Mouse (Mus musculus) kidney, adult 2 months (tissue): ENCODE results near the gene Nlk. TPM values are rescaled to one million over a fixed set of nuclear protein-coding genes. Genes with fewer than 3 reads are reported as not detected.

Experiments
- DNase-seq: peaks from one replicate; pipeline ENCODE4 v3.0.0; 2021
- H3K27ac ChIP-seq: fragments of 200-500 bp; 2 replicates; pipeline ENCODE4 v1.5.1; 2012; ENCODE audit warnings: low read depth, low read length, control low read depth, inconsistent platforms; ENCODE audit not compliant: insufficient read depth
- H3K27me3 ChIP-seq: fragments of 200-500 bp; replicated peaks from 2 replicates; pipeline ENCODE4 v1.6.1; 2012; ENCODE audit warnings: mild to moderate bottlenecking, moderate library complexity, low read length, inconsistent platforms; ENCODE audit not compliant: control insufficient read depth, insufficient read depth
- H3K36me3 ChIP-seq: fragments of 200-500 bp; 2 replicates; pipeline ENCODE4 v1.6.1; 2012; ENCODE audit warnings: mild to moderate bottlenecking, moderate library complexity, low read length, inconsistent platforms; ENCODE audit not compliant: control insufficient read depth, insufficient read depth
- H3K4me1 ChIP-seq: fragments of 200-500 bp; 2 replicates; pipeline ENCODE4 v1.6.1; 2011; ENCODE audit warnings: low read length; ENCODE audit not compliant: control insufficient read depth, insufficient read depth
- H3K4me3 ChIP-seq: fragments of 200-500 bp; 2 replicates; pipeline ENCODE4 v1.5.1; 2011; ENCODE audit warnings: mild to moderate bottlenecking, low read depth, low read length, control low read depth; ENCODE audit not compliant: insufficient read depth
- CTCF ChIP-seq: fragments of 200-500 bp; conservative IDR thresholded peaks from 2 replicates; pipeline ENCODE4 v1.5.1; 2011; ENCODE audit warnings: low read depth, mild to moderate bottlenecking, control low read depth, low read length, moderate library complexity, mixed read lengths; ENCODE audit not compliant: insufficient read depth, insufficient read length
- POLR2A ChIP-seq: fragments of 200-500 bp; IDR thresholded peaks from one replicate; pipeline ENCODE4 v1.6.1; 2011; ENCODE audit warnings: low read depth, low read length, control low read depth
- WGBS: fragments of 180-500 bp; shearing (Covaris S2); methylation state at CpG from one replicate; pipeline ENCODE4 v1.1.7; 2018; 5-methylcytosine and 5-hydroxymethylcytosine counted together
- polyA plus RNA-seq: library from polyadenylated mRNA; depleted of rRNA; stranded (reverse); fragments of >200 nt; gene quantifications from 2 replicates; pipeline ENCODE4 v1.2.3, GENCODE M21; 2012; rRNA removed

The Nlk gene
- 11.7 and 12.1 TPM in 2 replicates for polyA plus RNA-seq

- Histone ChIP-seq H3K4me3 (peak within 1 kb of the TSS; percentile 91), H3K27ac (peak within 1 kb of the TSS; percentile 74), H3K27me3 (no peaks in the 10 kb centered on the region), H3K36me3 (no peaks in the 10 kb centered on the region), H3K4me1 (peaks cover 3% of the 10 kb centered on the region)
- DNase-seq: peak; percentile 100
- 1% methylated on average over 49 of the region's 65 CpGs for WGBS
- TF ChIP-seq CTCF (no peak), POLR2A (peak; percentile 14)
These were observed at the start of gene Nlk for GRCm38 (mm10) chr11:78696777-78697752. Nlk (minus strand) TSS chr11:78697373.

GRCm38 (mm10) chr11:78746264-78746663 is 49.1 kb upstream of the Nlk start:
- TF ChIP-seq CTCF (no peak), POLR2A (no peak)
- no peak overlapping the region for H3K27ac ChIP-seq
- H3K36me3 ChIP-seq: no peaks in the 10 kb centered on the region
- no peak overlapping the region for H3K4me3 ChIP-seq
- 89% methylated on average over 7 of the region's 7 CpGs for WGBS
- no peaks in the 10 kb centered on the region for H3K27me3 ChIP-seq
- DNase-seq: no peak
- H3K4me1 ChIP-seq: no peaks in the 10 kb centered on the region

GRCm38 (mm10) chr11:78745475-78745874 is 48.3 kb upstream of the Nlk start:
- Histone ChIP-seq H3K4me1 (no peaks in the 10 kb centered on the region), H3K27ac (no peak overlapping the region), H3K4me3 (no peak overlapping the region), H3K27me3 (no peaks in the 10 kb centered on the region), H3K36me3 (no peaks in the 10 kb centered on the region)
- TF ChIP-seq CTCF (no peak), POLR2A (no peak)
- peak; percentile 18 for DNase-seq
- 51% methylated on average over 4 of the region's 4 CpGs for WGBS

- Histone ChIP-seq H3K27ac (no peak overlapping the region), H3K4me1 (no peaks in the 10 kb centered on the region), H3K4me3 (no peak overlapping the region), H3K27me3 (no peaks in the 10 kb centered on the region), H3K36me3 (no peaks in the 10 kb centered on the region)
- no peak for TF ChIP-seq POLR2A
- TF ChIP-seq CTCF: no peak
- WGBS: 74% methylated on average over 3 of the region's 3 CpGs
- DNase-seq: no peak
These were observed 45.3 kb upstream of the Nlk start for GRCm38 (mm10) chr11:78742461-78742860.

GRCm38 (mm10) chr11:78741958-78742357 is 44.8 kb upstream of the Nlk start:
- no peaks in the 10 kb centered on the region for H3K27me3 ChIP-seq
- H3K4me1 ChIP-seq: no peaks in the 10 kb centered on the region
- H3K4me3 ChIP-seq: no peak overlapping the region
- no peak overlapping the region for H3K27ac ChIP-seq
- TF ChIP-seq CTCF (no peak), POLR2A (no peak)
- WGBS: 83% methylated on average over 7 of the region's 7 CpGs
- no peaks in the 10 kb centered on the region for H3K36me3 ChIP-seq
- DNase-seq: no peak

- DNase-seq: no peak
- H3K27me3 ChIP-seq: no peaks in the 10 kb centered on the region; the same call in 1 of the 2 replicates
- TF ChIP-seq POLR2A: no peak
- TF ChIP-seq CTCF: no peak
These were observed 42.2 kb upstream of the Nlk start for GRCm38 (mm10) chr11:78739361-78739760.

GRCm38 (mm10) chr11:78736877-78737408 is 39.8 kb upstream of the Nlk start:
- TF ChIP-seq CTCF: no peak
- no peak for TF ChIP-seq POLR2A
- Histone ChIP-seq H3K36me3 (no peaks in the 10 kb centered on the region), H3K4me1 (no peaks in the 10 kb centered on the region), H3K27me3 (no peaks in the 10 kb centered on the region; the same call in 1 of the 2 replicates), H3K27ac (no peak overlapping the region), H3K4me3 (no peak overlapping the region)
- no peak for DNase-seq
- 73% methylated on average over 3 of the region's 3 CpGs for WGBS

More at GRCm38 (mm10) chr11:78739361-78739760, 42.2 kb upstream of the Nlk start:
- no peak overlapping the region for H3K4me3 ChIP-seq
- H3K36me3 ChIP-seq: no peaks in the 10 kb centered on the region
- no peaks in the 10 kb centered on the region for H3K4me1 ChIP-seq
- no peak overlapping the region for H3K27ac ChIP-seq
